Comparison of ENCODE assay signal across 1 mouse cellular context in genomic region chr7:19462443-19462842, GRCm38 (mm10).
TF ChIP-seq lines count a peak whose summit lies in the region.

No protein-coding gene starts in this region.

TF ChIP-seq in CH12.LX, 34 proteins besides CTCF, POLR2A, EP300 and RAD21 (continued from another document):
- TF ChIP-seq BHLHE40 (IDR thresholded peaks at IDR 0.05; ENCODE audit: low read depth, low read length) = 0 out of 2 replicates have a peak, but pooled peaks have one; percentile 25
